Mouse (Mus musculus) CD4-positive, CD25-positive, alpha-beta regulatory T cell, adult 4 months (primary cell): ENCODE measurements at regions not wholly inside any gene's neighbourhood (a gene's known extent, or its start where the extent isn't known, plus 50 kb on each side); places are given as distances from the start of the nearest gene placed in this dataset.

Experiments
- ATAC-seq: one replicate; pipeline ENCODE4 v1.8.0; 2017

DNA sequence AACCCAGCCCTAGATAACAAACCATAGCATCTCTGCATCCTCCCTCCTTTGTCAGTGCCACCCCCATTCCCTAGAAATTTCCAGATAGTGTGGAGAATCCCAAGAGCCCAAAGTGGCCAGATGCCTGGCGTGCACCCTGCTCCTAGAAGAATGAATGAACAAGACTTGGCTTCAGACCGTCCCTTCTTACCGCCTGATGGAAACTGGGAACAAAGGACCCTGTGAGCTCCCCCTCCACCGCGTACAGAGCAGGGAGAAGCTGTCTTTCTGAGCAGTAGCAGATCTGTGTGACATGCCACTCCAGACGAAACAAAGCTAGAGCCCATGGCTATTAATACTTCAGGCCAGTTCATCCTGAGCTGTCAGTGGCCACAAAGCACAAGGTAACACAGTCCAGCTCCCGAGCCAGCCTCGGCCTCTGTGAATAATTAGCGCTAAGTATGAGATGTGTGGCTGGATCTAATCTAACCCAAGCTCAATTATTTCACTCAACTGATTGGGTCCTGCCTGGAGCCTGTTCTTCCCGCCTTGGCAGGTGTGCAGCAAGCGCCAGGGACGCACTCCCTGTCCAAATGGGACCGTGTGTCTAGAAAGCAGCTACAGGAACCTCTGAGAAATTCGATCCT, 111.6 kb downstream of the Cxcl12 start:
- ATAC-seq: no peak

GRCm38 (mm10) chr6:117280911-117281310, 112.6 kb downstream of the Cxcl12 start:
- ATAC-seq: no peak

DNA sequence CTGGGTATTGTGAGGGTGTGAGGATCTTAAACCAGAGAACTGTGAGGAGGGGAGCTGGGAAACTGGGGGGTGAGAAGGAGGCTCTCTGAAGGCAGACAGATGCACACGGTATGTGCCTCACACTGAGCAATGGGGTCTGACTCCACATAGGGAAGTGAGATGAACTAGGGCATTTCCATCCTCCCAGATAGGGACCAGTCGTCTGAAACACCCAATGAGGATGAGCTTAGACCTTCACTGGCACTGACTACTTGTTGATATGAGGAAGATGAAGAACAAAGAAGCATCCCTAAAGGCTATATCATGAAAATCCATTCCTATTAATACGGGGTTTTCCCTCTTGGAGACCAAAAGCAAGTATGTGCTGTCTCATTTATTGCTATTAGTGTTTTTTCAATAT, 115.3 kb downstream of the Cxcl12 start:
- no peak for ATAC-seq

GRCm38 (mm10) chr6:117284376-117285106, 116.2 kb downstream of the Cxcl12 start:
- ATAC-seq: no peak

DNA sequence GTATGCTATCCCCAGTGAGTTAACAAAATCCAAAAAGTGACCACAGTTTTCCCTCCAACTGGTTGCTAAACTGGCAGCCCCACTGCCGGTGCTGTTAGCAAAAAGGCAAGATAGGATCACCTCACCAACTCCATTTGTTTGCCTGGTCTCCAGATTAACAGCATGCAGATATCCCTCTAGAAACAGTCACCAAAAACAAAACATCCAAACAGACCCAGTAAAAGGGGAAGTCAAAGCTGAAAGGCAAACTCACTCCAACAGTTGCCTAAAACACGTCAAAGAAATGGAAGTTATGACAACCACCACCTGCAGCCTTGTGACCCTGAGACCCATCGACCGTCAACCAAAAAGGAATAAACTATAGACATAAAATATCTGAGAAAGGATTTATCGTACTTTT, 119.1 kb downstream of the Cxcl12 start:
- ATAC-seq: no peak

- no peak for ATAC-seq
Measured at GRCm38 (mm10) chr6:117293780-117294465, 125.6 kb downstream of the Cxcl12 start.

DNA sequence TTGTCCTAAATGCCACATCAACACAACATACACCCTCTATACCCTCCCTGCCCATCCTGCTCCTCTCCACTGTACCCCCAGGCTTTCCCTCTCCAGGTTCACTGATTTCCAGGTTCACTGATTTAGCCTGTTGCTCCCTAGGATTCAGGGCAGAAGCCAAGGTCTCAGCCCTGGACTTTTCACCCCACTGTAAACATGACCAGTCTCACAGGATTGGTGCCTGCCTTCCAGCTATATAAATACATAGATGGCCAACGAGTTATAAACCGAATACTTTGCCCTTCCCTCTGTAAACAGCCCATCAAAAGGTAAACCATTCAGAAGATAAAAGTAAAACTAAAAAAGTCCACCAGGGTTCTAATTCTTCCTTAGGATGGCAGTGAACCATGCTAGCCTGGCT, 129.6 kb downstream of the Cxcl12 start:
- ATAC-seq: no peak

DNA sequence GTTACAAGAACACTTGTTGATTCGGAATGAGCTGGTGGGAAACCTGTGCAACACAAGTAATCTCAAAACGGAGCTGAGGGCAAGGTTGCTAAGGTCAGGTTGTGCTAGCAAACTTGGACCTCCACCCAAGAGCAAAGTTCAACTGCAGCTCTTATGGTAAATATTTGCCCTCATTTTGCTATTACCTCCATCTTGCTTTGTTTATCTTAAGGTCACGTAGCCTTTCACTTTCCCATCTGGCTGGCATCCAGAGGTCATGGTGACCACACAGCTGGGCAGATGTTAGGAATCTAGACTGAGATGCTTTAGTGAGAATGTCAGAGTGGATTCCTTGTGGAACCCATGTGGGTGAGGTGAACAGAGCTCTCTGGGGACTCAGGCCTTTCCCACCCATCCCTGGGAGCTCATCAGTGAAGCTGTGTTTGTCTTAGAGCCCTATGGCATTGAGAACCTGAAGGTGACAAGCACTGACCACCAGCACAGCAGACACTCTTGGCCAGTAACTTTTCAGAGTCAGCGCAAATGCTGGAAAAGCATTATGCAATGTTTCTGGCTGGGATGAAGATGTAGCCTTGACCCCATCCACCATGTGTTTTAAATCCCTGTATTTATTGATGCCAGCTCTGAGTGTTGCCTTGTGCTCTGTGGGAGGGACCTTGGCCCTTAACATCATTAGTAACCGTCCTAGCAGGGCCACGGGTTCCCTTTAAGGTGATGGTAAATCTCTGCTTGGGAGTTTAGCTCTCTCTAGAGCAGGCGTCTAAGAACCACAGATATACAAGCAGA, 131.4 kb downstream of the Cxcl12 start:
- no peak for ATAC-seq

GRCm38 (mm10) chr6:117303361-117303760, 135.0 kb downstream of the Cxcl12 start:
- no peak for ATAC-seq

DNA sequence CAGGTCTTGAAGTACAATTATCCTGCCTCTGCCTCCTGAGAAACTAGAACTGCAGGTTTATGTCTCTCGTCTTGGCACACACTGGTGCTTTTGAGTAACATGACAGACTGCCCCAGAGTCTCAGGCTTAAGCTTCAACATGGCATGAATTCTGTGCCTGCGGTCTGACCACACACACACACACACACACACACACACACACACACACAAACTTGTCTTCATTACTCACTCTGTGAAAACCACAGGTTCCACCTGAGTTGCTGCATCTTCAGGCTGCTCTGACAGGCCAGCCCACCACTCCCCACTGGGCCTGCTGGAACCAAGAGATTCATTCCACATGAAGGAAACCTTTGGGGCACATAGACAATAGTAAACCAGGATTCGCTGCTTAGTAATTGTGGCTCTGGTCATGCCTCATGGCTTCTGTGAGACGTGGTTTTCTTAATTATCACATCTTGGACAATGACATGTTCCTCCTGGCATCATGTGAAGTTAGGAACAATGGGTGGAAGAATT, 137.5 kb downstream of the Cxcl12 start:
- ATAC-seq: no peak

DNA sequence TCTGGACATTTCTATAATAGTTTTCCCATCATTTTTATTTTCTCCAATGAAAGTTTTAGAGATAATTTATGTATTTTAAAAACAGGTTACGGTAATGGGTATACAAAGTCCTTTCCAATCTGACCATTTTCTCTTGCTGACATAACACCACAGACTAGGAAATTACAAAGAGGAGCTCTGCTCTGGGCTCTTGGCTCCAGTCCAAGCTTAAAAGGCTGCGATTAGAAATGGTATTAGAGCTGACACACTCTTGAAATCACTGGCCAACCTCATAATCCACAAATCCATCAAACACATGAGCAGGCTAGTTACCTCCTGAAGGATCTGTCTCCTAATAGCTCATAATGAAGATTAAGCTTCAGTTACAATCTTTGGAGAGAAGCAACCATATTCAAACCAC, 140.3 kb downstream of the Cxcl12 start:
- no peak for ATAC-seq

DNA sequence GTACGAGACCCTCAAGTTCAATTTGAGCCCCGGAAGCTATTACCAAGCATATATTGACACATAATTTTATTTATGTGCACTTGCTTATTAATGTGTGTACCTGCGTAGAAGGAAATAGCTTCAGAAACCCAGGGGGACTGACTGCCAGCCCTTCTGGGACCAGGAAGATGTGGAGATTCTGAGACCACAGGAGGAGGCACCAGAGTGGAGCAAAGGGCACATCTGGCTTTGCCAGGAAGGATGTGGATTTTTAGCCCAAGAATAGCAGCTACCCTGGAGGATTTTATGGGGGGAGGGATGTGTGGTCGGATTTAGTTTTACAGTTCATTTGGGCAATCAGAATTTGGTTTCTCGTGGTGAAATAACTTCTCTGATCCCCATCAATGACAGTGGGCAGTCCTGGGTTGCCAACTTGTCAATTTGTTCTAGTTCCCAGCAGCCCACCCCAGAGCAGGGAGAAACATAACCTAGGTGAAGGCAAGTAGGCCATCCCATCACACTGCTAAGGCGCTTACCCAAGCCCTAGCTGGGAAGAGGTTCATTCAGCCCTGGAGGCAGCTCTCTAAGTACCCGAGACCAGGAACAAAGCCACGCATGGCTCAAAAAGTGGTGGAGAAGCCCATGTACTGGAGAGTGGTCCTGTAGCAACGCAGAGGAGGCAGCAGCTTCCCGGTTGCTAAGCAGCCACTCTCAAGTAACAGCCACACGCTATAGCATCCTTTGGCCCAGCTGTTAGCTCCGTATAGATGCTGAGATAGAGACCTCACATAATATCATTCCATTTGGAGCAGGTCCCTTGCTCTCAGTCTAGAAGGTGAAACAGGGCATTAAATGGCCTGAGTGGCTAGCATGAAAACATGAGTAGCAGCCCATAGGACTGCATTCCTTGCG, 144.8 kb downstream of the Cxcl12 start:
- ATAC-seq: no peak

- ATAC-seq: no peak
Measured at GRCm38 (mm10) chr6:117313944-117314566, 145.7 kb downstream of the Cxcl12 start.

DNA sequence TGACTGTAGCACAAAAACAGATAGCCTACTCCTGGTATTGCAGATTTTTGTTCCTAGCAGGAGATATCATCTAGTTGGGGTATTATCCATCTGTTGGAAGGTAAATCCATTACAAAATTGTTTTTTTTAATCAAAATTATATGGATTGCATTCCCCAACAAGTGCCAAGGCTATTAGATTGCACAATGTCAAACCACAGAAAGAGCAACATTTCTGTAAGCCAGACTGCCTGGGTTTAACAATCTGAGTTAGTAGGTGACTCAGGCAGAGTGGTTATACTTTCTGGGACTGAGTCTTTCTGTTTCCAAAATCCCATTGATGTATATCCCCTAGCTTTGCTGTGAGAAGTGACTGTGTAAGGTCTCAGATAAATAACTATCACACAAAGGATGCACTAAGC, 155.0 kb downstream of the Cxcl12 start:
- no peak for ATAC-seq

GRCm38 (mm10) chr6:117323850-117324249, 155.5 kb downstream of the Cxcl12 start:
- ATAC-seq: no peak

GRCm38 (mm10) chr6:117326835-117327775, 158.8 kb downstream of the Cxcl12 start:
- no peak for ATAC-seq

- no peak for ATAC-seq
Measured at GRCm38 (mm10) chr6:117329164-117329939, 161.0 kb downstream of the Cxcl12 start.

DNA sequence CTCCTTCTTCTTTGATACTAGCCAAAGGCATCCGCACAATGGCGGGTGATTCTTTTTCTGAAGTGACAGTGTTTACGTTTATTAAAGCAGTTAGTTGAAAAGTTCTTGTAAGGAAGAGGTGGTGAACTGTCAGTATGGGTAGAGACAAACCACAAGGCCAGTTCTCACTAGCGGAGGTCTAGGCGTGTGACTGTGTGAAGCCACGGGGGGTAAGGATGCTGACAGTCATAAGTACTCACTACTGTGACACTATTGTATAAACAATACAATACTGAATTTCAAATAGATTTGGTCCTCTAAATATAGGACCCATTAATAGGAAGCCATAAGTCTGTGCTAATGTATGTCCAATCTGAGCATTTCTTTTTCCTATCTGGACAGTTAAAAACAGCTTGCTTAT, 161.9 kb downstream of the Cxcl12 start:
- ATAC-seq: no peak

GRCm38 (mm10) chr6:117330726-117331360, 162.5 kb downstream of the Cxcl12 start:
- ATAC-seq: no peak
